Mouse (Mus musculus) right cerebral cortex, postnatal 4 days (tissue): ENCODE data around the gene Epha3.

ENCODE experiments used
- DNase-seq: peaks from one replicate; pipeline ENCODE4 v3.0.0-alpha.2; 2022

Gene Epha3

DNA sequence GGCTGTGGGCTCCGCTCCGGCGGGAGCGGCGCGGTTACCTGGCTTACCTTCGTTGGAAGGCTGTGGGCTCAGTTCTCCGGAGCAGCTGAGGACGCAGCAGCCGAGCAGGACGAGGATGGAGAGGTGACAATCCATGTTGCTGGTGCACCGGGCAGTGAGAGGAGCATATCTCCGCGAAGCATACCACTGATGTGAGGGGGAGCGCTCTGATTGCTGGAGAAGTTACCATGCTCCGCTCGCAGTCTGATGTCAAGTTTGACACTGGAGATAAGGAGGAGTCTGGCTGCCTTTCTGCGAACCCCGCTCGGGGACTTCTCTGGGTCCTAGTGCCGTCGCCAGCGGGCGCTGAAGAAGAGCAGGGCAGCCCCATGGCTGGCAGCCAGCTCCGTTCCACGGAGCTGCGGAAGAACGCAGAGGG, at the start of gene Epha3:
Gene Epha3 (minus strand): TSS at position 263 of the 418 bp plus-strand sequence.
- DNase-seq = peak; percentile 83

GRCm38 (mm10) chr16:63903425-63903824, 39.5 kb upstream of the Epha3 start:
- peak; percentile 7 for DNase-seq

GRCm38 (mm10) chr16:63881190-63881589, 17.2 kb upstream of the Epha3 start:
- DNase-seq = no peak

- DNase-seq = peak; percentile 7
Observed at GRCm38 (mm10) chr16:63872313-63872712, 8.3 kb upstream of the Epha3 start.

DNA sequence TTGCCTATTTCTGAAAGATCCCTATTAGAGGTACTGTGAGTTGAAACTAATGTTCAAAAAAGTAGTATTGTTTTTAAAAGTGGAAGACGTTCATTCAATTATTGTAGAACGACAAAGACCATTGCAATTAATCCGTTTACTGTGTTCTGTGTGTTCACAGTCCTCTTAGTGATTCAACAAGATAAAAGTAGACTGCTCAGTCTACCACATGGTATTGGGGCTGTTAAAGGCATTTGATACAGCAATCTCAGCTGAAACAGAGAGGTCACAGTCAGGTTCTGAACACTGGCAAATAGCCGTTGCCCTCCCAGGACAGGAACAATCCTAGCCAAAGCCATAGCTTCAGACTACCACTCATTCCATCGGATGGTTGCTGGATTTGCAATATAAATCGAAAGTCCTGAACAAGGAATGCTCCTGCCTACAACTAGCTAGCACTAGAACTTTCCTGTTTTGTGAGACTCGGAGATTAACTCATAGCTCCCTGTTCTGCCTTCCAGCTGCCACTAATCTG, 545 bp upstream of the Epha3 start:
- DNase-seq = no peak

- peak; percentile 38 for DNase-seq
Observed at GRCm38 (mm10) chr16:63863181-63863580, 794 bp downstream of the Epha3 start.

DNA sequence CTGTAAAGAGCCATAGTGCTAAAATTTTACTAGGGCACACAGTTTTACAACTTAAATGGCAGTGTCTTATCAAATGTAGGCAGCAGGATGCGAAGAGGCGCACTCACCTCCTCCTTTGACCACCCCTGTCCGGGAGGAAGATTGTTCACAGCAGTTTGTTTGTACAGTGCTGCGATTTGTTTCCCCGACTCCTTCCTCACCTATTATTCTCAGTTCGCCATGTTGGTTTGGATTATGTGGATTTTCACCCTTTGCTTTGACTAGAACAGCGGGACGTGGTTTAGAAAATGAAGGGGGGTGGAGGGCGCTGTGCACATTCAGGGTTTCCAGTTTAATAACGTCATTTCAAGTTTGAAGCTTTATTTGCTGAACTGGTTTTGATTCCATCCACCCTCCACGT, 6.4 kb downstream of the Epha3 start:
- peak; percentile 6 for DNase-seq

DNA sequence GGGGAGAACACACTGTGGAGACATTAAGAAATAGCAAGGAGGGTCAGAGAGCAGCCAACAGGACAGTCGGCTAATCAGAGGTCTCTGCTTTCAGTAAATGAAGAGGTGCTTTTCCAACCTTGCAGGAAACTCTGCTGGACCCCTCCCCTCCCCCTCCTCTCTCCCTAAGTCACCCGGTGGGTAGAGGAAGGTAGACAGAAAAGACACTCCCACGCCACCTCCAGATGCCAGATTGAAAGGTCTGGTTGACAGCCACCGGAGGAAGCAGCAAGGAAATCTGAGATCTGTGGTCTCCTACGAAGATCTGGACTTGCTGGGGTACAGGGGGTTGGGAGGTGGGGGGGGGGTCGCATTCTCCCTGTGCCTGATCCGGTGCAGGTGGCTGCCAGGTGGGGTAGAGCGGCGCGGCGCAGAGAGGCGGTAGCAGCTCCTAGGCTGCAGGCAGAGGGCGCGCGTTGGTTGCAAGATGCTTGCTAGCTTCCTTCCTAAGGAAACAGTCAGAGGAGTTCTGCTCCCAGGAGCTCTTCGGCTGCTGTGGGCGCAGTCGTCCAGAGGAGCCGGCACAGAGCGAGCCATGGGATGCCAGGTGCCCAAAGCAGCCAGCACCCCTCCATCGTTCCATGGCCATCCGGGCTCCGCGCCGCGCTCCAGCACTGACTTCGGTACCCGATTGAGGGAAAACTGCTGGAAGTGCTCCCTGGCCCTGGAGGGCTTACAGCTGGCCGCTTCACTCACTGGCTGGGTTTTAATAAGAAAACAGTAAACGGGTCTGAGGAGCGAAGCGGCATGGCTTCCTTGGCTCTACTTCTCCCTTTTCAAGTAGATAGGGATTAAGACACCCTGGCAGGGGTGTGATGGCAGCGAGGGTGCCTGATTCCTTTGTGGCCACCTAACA, 7.1 kb downstream of the Epha3 start:
- DNase-seq = peak; percentile 85

DNA sequence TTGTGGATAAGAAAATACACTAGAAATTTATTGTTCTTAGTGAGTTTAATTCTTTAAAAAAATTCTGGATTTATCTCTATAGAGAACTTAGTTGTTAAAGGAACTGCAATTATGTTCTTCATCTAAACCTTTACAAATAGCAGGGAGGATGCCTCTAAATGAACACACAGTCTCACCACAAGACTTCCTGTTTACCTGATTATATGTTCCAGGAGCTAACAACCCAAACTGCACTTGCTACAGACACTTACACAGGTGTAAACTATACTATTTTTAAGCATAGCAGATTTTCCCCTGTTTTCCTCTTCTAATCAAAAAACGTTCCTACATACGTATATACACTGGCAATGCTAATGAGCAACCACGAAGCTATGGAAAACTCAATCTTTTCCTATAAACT, 13.7 kb downstream of the Epha3 start:
- no peak for DNase-seq

DNA sequence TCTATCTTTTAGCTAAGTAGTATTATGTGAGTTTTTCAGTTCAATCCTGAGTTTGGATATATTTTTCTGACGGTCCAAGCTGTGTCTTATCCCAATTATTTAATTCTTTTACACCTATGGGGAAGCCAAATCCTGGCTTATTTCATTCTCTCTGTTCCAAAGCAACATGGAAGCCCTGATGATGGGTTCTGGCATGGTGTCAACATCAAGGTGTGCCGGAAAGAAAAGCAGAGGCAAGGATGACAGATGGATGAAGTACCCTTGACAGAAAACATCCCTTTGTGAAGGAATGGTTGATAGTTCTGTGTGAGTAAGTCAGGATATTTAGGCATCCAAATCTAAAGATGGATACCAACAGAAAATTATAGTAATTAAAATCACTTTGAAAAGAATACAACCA, 21.1 kb downstream of the Epha3 start:
- DNase-seq = no peak

- no peak for DNase-seq
Observed at GRCm38 (mm10) chr16:63837466-63837865, 26.5 kb downstream of the Epha3 start.

- no peak for DNase-seq
Observed at GRCm38 (mm10) chr16:63821164-63821563, 42.8 kb downstream of the Epha3 start.

DNA sequence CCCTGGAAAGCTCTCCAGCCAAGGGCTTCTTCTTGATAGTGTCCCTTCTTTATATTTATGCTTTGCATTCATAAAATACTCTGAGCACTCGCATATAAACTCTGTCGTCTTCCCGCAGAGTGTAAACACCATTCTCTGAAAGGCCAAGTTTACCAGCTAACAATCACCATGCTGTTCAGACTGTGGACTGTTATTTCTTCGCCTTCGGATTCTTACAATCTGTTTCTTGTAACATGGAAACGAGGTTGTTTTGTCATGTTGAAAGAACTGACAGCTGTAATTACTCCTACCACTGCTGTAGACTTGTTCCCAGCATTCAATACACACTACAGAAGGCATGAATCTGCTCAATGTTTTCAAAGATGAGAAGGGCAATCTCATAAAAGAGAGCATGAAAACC, 46.4 kb downstream of the Epha3 start:
- no peak for DNase-seq

DNA sequence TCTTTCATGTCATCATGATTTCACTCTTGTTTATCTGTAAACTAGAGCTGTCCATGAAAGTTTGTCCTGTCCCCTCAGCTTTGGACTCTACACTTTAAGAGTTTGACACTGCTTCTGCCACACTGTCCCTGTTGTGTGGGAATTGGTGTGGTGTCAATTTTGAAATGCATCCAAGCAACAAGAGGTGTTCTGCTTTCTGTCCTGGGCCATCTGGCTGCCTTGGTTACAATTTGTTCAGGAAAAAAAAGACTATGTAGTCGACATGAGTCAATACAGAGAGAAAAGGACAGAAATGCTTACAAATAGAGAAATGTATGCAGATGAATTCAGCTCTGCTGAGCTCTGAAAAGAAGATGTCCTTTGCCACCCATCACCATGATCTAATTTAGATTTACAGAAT, 47.3 kb downstream of the Epha3 start:
- DNase-seq = no peak

DNA sequence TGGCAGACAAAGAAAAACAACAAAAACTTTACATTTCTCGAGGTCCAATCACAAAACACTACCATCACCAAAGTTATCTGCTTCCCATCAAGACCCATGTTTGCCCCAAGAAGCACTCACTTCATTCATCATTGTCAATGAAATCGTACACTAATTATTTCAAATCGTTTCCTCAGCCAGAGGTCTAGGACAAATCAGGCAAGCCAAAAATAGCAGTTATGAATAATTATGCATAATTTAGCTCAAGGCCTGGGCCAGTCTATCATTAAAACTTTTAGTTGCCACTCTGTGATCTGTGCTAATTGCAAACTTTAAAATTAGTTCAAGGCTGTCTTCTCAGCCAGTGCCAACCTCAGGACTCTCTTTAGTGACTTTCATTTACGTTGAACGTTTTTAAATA, 54.1 kb downstream of the Epha3 start:
- DNase-seq = no peak

- no peak for DNase-seq
Observed at GRCm38 (mm10) chr16:63808991-63809390, 55.0 kb downstream of the Epha3 start.

- no peak for DNase-seq
Observed at GRCm38 (mm10) chr16:63806437-63807129, 57.4 kb downstream of the Epha3 start.

DNA sequence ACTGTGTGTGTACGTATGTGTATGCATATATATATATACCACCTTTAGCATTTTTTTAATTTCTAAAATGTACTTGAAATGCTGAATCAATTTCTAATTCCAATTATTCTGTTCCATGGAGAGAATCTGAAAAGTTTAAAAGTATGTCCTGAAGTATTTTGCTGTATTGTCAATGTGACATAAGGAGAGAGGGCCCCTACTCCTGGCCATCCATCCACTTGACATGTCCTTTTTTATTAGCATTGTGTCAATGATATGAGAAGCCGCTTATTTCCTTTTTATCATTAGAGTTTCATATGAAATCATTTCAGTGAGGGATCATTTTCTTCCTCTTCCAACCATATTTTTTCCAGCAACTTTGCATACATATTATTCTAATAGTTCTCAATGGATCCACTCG, 58.0 kb downstream of the Epha3 start:
- no peak for DNase-seq

DNA sequence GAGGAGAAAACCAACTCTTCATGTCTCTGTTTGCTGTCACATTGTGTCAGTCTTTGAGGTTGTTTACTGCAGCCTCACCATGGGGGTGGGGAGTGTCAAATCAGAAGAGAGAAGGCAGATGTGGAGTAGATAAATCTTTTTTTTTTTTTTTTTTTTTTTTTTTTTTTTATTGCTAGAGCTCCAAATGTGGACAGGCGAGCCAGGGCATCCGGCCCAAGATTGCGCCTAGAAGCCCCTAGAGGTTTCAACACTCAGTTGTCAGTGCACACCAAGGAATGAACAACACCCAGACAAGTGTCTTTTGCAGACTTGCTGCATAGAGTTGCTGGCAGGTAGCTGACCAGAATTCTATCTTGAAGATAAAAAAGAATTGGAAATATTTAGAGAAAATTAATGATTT, 62.5 kb downstream of the Epha3 start:
- DNase-seq = no peak

GRCm38 (mm10) chr16:63798341-63798740, 65.6 kb downstream of the Epha3 start:
- DNase-seq = no peak

- DNase-seq = no peak
Observed at GRCm38 (mm10) chr16:63794292-63794691, 69.7 kb downstream of the Epha3 start.

- no peak for DNase-seq
Observed at GRCm38 (mm10) chr16:63793805-63794204, 70.2 kb downstream of the Epha3 start.

DNA sequence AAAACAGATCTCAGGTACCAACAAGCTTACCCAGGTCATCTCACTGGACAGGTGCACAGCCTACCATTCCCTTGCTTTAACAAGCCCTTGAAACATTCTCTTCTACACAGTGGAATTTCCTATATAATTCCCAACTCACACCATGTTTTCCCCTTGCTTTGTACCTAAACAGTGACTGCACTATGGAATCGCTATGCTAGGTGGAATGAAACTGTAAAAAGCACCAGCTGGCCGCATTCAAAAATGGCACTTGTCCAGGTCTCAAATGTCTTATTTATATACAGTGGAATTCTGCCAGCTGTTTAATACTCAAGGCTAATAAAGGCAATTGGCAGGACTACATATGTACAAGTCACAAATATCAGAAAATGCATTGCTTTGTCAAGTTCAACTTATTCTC, 71.9 kb downstream of the Epha3 start:
- DNase-seq = no peak

DNA sequence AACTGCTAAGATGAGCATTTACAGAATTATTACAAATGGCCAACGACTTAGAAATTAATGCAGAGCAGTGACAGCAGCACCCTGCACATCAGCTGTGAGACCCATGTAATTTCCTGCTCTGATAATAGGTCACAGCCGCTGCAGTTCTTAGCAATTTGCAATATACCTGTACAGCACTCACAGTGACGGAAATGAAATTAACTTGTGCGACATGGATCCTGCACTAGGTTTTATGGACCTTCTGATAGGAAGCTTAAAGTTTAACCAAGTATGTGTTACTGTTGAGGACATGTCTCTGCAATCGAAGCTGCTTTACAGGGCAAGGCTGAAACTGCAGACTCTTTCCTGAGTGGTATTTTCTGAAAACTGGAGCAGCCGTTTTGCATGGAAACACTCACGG, 80.4 kb downstream of the Epha3 start:
- no peak for DNase-seq
